Mouse (Mus musculus) spleen, adult 18-20 months (tissue): ENCODE measurements around the gene Alpk1.

Source experiments
- DNase-seq, 2 experiments: peaks; one replicate each; pipeline ENCODE4 v3.0.0; 2022; ENCODE audit warnings: mixed read lengths in 2 of 2

Gene Alpk1

GRCm38 (mm10) chr3:127743614-127744365 lies 36.5 kb downstream of the Alpk1 start:
- DNase-seq: no peak

DNA sequence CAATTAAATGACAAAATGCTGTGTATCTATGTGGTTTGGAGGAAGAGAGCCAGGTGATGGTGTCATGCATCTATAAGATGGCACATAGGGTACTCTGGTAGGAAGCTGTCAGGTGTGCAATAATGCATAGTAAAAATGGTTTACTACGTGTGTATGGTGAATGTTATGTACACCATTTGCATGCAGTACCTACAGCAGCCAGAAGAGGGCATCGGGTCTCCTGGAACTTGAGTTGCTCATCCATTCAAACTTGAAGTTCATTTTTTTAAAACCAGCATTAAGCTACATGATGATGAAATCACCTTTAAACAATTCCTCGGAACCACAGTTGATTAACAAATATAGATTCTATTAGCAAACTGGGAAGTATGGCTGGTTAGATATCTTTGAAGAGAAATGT lies 38.9 kb downstream of the Alpk1 start:
- DNase-seq: no peak

DNA sequence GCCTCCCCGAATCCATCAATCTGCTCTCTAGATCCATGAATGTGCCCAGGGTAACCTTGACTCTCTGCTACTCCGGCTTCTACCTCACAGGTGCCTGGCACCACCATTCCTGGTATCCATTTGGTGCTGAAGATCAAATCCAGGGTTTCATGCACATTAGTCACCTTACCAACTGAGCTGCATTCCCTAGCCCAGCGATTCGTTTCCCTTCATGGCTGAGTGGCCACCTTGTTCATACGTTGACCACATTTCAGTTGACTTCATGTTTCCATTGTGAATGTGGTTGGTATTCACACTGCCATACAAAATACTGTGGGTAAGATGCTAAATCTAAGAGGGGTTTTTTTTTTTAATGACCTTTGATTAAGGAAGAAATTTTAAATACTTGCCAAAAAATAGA lies 42.5 kb downstream of the Alpk1 start:
- no peak for DNase-seq

- DNase-seq: no peak
Measured at GRCm38 (mm10) chr3:127735395-127735794, 44.9 kb downstream of the Alpk1 start.

DNA sequence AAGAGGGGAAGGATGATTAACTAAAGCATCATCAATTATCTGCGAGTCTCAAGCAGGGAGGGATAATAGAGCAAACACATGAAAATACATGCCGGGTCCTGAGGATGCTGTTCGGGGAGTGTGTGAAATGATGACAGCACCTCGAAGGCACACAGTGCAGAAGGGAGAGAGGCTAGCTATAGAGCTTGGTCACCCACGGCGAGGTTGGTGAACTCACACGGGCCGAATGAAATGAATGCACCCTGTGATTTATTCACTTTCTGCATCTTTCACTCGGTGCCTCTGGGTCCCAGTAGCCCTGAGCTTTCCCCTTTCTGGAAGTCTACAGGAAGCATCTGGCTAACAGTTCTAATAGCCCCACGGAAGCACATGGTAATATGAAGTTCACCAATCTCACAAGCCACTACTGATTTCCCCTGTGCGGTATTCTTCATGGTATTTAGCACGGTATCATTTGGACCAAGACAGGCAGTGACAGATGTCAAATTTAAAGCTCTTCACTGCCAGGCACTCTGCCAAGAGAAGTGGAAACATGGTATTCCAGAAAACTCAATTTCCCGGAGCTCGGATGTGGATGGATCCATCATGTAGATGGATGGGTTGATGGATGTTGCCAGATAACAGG lies 50.7 kb downstream of the Alpk1 start:
- no peak for DNase-seq

DNA sequence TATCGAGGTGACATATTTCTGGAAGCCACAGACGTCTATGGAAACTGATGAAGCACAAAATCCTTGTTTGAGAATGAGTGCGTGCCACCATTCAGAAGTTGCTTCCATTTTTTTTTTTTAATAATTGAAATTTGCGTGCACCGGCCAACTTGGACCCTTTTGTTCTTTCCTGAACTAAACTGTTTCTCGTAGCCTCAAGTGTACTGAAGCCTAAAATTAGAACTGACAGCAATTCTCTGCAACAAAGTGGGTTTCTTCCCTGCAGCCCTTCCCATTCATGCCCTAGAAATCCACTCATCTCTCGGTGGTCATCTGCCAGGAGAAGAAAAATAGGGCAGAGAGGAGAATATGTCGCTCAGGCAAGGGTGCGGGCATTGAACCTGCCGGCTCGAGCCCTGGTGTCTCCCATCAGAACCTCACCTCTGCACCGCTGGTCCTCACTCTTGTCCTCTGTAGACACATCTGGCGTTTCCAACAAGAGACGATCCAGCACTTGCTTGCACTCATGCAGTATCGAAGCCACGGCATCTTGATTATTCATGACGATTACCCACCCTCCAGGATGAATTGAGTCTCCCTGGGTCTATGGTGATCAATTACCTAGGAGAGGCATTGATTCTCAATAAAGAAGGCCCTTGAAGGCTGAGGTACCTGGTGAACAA lies 51.3 kb downstream of the Alpk1 start:
- no peak for DNase-seq

GRCm38 (mm10) chr3:127728046-127728445 lies 52.3 kb downstream of the Alpk1 start:
- DNase-seq: no peak

DNA sequence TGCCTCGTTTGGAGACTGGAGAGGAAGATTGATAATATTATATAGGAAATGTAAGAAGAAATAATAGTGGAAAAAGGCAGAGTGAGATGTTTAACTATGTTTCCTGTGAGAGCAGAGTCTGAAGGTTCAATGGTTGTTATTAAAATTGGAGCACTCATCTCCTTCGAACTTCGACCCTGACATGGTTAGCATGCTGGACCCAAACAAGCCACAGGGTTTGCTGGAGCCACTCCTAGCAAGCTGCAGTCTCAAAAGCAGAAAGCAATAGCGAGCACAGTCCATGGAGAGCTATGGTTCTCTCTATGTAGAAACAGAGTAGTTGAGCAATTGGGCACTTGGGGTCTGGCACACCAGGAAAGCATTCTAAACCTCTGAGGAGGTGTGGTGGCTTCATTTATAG lies 59.4 kb downstream of the Alpk1 start:
- no peak for DNase-seq

- DNase-seq: no peak
Measured at GRCm38 (mm10) chr3:127720050-127720449, 60.3 kb downstream of the Alpk1 start.

DNA sequence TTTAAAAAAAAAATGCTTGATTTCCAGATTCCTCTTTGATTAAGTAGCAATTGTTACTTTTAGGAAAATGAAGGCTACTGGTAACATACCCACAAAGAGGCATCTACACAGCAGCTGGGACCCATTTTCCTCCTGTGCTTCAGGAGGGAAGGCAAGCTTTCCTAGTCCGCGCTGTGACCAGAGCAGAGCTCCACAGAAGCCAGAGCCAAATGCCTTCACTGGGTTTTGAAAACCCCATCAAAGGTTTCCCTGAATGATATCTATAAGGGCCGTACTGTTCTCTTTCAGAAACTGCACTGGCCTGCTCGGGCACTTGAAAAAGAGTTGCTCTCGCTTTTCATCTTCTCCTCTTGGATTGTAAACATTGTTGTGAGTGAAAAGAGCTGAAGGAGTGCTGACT lies 60.7 kb downstream of the Alpk1 start:
- DNase-seq: no peak

GRCm38 (mm10) chr3:127716759-127717158 lies 63.6 kb downstream of the Alpk1 start:
- no peak for DNase-seq

- no peak for DNase-seq
Measured at GRCm38 (mm10) chr3:127713112-127713511, 67.2 kb downstream of the Alpk1 start.

DNA sequence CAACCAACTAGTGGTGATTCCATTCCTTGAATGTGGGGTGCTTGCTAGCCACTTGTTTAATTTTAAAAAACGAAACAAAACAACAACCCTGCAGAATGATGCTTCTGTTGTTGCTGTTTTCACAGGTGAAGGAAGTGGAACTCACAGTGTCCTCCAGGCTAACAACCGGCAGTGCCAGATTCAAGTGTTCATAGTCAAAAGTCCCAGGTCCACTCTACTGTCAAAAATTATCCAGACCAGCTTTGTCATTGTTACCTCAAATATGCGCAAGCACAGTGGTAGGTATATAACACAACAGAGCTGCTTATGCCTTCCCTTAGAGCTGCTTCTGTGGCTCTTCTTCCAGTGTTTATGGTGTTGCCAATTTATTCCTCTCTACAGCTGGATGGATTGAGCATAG lies 68.8 kb downstream of the Alpk1 start:
- no peak for DNase-seq

DNA sequence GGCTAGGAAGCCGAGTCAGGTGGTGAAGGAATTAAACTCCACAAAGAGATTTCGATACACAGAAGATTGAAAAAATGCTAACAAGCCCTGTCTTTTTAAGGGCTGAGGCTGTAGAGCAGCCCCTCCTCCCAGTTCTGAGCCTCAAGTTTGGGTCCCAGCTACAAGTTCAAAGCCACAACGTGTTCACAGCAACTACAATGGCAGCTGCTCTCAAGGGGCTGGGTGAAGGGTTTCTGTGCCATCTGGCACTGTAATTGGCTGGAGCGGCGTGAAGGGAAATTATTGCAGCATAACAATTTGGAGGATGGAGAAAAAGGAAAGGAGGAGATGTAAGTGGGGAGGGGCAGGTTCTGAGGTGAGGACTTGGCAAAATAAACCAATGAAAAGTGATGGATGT lies 73.2 kb downstream of the Alpk1 start:
- DNase-seq: no peak

GRCm38 (mm10) chr3:127706445-127707088 lies 73.8 kb downstream of the Alpk1 start:
- DNase-seq: no peak

- no peak for DNase-seq
Measured at GRCm38 (mm10) chr3:127705515-127706444, 74.5 kb downstream of the Alpk1 start.

DNA sequence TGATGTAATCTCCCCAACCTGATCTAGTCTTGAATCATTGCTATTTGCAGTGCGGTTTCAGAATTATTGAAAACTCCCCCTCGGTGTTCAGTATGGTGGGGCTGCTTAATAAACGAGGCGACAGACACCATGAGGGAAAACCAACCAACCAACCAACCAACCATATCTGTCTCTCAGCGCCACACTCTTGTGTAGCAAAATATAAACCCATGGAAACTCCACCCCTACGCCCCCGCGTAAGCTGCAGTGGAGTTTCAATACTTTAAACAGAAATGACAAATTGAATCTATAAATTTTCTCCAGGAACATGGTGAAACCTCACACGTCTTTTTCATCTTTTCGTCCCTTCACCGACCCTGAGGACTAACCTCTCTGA lies 75.2 kb downstream of the Alpk1 start:
- DNase-seq: no peak

- no peak for DNase-seq
Measured at GRCm38 (mm10) chr3:127701196-127701825, 79.0 kb downstream of the Alpk1 start.

DNA sequence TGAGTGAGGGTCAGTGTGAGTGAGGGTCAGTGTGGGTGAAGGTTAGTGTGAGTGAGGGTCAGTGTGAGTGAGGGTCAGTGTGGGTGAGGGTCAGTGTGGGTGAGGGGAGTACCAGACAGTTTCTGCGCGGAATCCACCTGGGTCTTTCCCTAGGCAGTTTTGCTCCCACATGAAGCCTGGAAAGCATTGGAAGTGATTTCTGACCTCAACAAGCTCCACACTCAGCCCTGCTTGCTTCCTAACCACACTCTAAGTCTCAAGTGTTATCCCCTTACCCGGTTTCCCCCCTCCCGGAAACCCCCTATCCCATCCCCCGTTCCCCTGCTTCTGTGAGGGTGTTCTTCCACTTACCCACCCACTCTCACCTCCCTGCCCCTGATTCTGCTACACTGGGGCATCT lies 81.7 kb downstream of the Alpk1 start:
- DNase-seq: no peak

- DNase-seq: no peak
Measured at GRCm38 (mm10) chr3:127696541-127696940, 83.8 kb downstream of the Alpk1 start.

DNA sequence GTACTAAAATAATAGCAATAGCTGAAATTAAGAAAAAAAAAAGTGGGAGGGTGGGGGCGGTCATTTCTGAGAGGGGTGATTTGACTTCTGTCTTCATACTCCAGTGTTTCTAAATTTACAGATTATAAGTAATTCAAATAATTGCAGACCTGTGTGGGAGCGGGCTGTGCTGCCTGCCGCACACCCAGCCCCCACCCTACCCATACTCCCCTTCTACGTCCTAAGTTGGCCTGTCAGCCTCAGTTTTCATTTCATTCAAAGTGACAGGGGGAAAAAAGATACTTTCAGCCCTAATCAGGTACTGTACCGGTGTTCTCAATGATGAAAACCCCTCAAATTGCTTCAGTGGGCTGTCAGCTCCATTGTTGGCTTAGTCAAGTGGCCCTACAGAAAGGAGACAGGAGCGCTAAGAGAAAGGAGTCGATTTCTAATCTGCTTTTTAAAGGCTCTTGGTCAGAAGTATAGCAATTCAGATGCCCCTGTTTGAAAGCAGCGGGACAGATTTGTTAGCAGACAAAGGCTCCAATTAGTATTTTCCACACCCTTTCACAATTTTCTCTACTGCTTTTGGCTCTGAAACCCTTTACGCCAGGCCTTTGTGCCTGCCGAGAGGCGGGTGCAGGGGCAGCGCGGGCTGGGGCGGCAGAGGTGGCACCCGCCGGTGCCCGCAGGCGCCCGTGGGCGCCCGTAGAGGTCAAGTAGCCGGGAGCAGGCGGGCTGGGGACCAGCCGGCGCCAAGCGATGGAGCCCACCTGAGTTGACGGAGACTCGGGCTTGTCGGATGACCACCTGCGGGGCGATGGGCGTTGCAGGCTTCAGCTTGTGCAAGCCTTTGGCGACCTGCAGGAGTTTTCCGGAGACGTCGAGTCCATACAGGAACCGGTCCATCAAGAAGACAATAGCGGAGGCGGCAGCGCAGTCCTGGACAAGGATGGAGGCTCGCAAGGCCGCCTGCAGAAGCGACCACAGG lies 85.2 kb downstream of the Alpk1 start:
- no peak for DNase-seq
